Mouse (Mus musculus) small intestine, adult 2 months (tissue): Measurements from ENCODE around the gene Ubqln4.

Source experiments
- CTCF ChIP-seq: fragments of 200-500 bp; IDR thresholded peaks from 2 replicates; pipeline ENCODE4 v1.5.1; 2012; ENCODE audit warnings: low read depth, mild to moderate bottlenecking, control low read depth, inconsistent platforms, low read length, moderate library complexity, mixed read lengths; ENCODE audit not compliant: insufficient replicate concordance, insufficient read length; ENCODE audit errors: extremely low read depth
- POLR2A ChIP-seq: fragments of 200-500 bp; IDR thresholded peaks from 2 replicates; pipeline ENCODE4 v1.6.1; 2012; ENCODE audit warnings: low read depth, mild to moderate bottlenecking, control low read depth, inconsistent platforms, low read length, moderate library complexity

- TF ChIP-seq POLR2A (peak; percentile 69), CTCF (no peak)
These were observed 658 bp upstream of the Ubqln4 start, which contains the start of gene Lamtor2 for GRCm38 (mm10) chr3:88552676-88553524.
